Mouse (Mus musculus) midbrain, embryonic 11.5 days (tissue): Measurements from ENCODE around the gene Swi5. TPM values are rescaled to one million over a fixed set of nuclear protein-coding genes. Genes with fewer than 3 reads are reported as not detected.

Experiments used
- ATAC-seq: fragments of 200-750 bp; cut with Nextera tagmentation; 2 replicates; pipeline ENCODE4 v1.8.0; 2017; ENCODE audit warnings: moderate TSS enrichment, moderate library complexity; ENCODE audit not compliant: low FRiP score
- DNase-seq: peaks from one replicate; pipeline ENCODE4 v3.0.0; 2015; ENCODE audit warnings: low spot score; ENCODE audit errors: missing footprints
- H3K27ac ChIP-seq: fragments of 300-500 bp; sonication (generic); 2 replicates; pipeline ENCODE4 v1.5.1; 2014; ENCODE audit warnings: low read depth, low read length
- H3K27me3 ChIP-seq: fragments of 300-500 bp; sonication (generic); 2 replicates; pipeline ENCODE4 v1.6.1; 2014; ENCODE audit warnings: mild to moderate bottlenecking, low read length, moderate library complexity, mixed read lengths; ENCODE audit not compliant: control insufficient read depth, insufficient read depth
- H3K36me3 ChIP-seq: fragments of 300-500 bp; sonication (generic); 2 replicates; pipeline ENCODE4 v1.6.1; 2014; ENCODE audit warnings: mild to moderate bottlenecking, low read length, moderate library complexity, mixed read lengths; ENCODE audit not compliant: control insufficient read depth, insufficient read depth
- H3K4me1 ChIP-seq: fragments of 300-500 bp; sonication (generic); 2 replicates; pipeline ENCODE4 v1.6.1; 2014; ENCODE audit warnings: low read length; ENCODE audit not compliant: control insufficient read depth, insufficient read depth
- H3K4me2 ChIP-seq: fragments of 300-500 bp; sonication (generic); 2 replicates; pipeline ENCODE4 v1.6.1; 2014; ENCODE audit warnings: mild to moderate bottlenecking, moderate library complexity
- H3K4me3 ChIP-seq: fragments of 300-500 bp; sonication (generic); 2 replicates; pipeline ENCODE4 v1.5.1; 2014; ENCODE audit warnings: low read depth, low read length
- H3K9ac ChIP-seq: fragments of 300-500 bp; sonication (generic); 2 replicates; pipeline ENCODE4 v1.6.1; 2014; ENCODE audit warnings: low read length
- H3K9me3 ChIP-seq: fragments of 300-500 bp; sonication (generic); 2 replicates; pipeline ENCODE4 v1.6.1; 2016; ENCODE audit warnings: low read length; ENCODE audit not compliant: control insufficient read depth
- WGBS: fragments of 180-500 bp; shearing (Covaris S2); extraction: QIAGEN DNeasy Blood & Tissue Kit; methylation state at CpG from one replicate; pipeline ENCODE4 v1.1.7; 2014; 5-methylcytosine and 5-hydroxymethylcytosine counted together
- polyA plus RNA-seq: library from polyadenylated mRNA; unstranded; fragments of >200 nt; fragmentation: Nextera tagmentation; extraction: Ambion mirVana; gene quantifications from 2 replicates; pipeline ENCODE4 v1.2.1, GENCODE M21; 2014

Swi5 gene
- polyA plus RNA-seq, result 382 and 417 TPM in 2 replicates

- DNase-seq, result peak; percentile 100
- Histone ChIP-seq H3K9me3 (no peaks in the 10 kb centered on the region), H3K27me3 (no peaks in the 10 kb centered on the region), H3K9ac (peak within 1 kb of the TSS; percentile 86), H3K4me1 (peaks cover 13% of the 10 kb centered on the region; the same call in 1 of the 2 replicates), H3K4me3 (peak within 1 kb of the TSS; percentile 92), H3K4me2 (peak within 1 kb of the TSS; percentile 79), H3K27ac (peak within 1 kb of the TSS; percentile 30; the same call in 1 of the 2 replicates), H3K36me3 (peaks cover 7% of the 10 kb centered on the region; the same call in 1 of the 2 replicates)
- 0% methylated on average over 40 of the region's 41 CpGs for WGBS
- peak; percentile 99 for ATAC-seq
Measured at GRCm38 (mm10) chr2:32287923-32288367, at the start of gene Swi5. Gene Swi5 (minus strand): TSS chr2:32288075.

GRCm38 (mm10) chr2:32335888-32336287, 48.0 kb upstream of the Swi5 start:
- H3K9me3 ChIP-seq, result no peaks in the 10 kb centered on the region
- H3K4me3 ChIP-seq, result no peak overlapping the region
- H3K4me1 ChIP-seq, result no peaks in the 10 kb centered on the region
- no peaks in the 10 kb centered on the region for H3K27me3 ChIP-seq
- no peak for DNase-seq
- H3K9ac ChIP-seq, result no peak overlapping the region
- H3K36me3 ChIP-seq, result no peaks in the 10 kb centered on the region
- no peak for ATAC-seq
- no peak overlapping the region for H3K4me2 ChIP-seq
- no peak overlapping the region for H3K27ac ChIP-seq
- 55% methylated on average over 15 of the region's 15 CpGs for WGBS

DNA sequence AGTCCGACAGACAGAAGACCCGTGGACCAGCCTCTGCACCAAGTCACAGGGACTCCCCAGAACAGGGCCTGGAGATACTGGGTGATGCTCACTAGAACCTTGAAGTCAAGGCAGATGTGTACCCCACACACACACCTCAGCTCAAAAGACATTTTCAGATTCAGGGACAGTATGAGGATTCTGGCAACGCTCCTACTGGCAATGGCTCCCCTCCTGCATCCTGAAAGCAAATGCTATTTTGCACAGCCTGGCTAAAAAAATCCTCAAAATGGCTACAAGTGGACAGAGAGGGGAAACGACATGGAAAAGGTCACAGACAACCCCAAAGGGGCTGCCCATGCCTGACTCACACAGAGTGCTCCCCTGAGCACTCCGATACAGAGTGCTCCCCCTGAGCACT, 44.3 kb upstream of the Swi5 start:
- ATAC-seq, result no peak
- no peak for DNase-seq
- Histone ChIP-seq H3K4me1 (no peaks in the 10 kb centered on the region), H3K36me3 (no peaks in the 10 kb centered on the region), H3K27ac (no peak overlapping the region), H3K4me2 (no peak overlapping the region), H3K9ac (no peak overlapping the region), H3K4me3 (no peak overlapping the region), H3K9me3 (no peaks in the 10 kb centered on the region), H3K27me3 (no peaks in the 10 kb centered on the region)
- WGBS, result 89% methylated on average over 5 of the region's 5 CpGs

GRCm38 (mm10) chr2:32329531-32329930, 41.7 kb upstream of the Swi5 start:
- Histone ChIP-seq H3K4me1 (no peaks in the 10 kb centered on the region), H3K4me3 (no peak overlapping the region), H3K36me3 (no peaks in the 10 kb centered on the region), H3K9ac (no peak overlapping the region), H3K4me2 (no peak overlapping the region), H3K27ac (no peak overlapping the region), H3K27me3 (no peaks in the 10 kb centered on the region), H3K9me3 (no peaks in the 10 kb centered on the region)
- ATAC-seq (no peak), DNase-seq (no peak)
- WGBS, result 46% methylated on average over 6 of the region's 6 CpGs

DNA sequence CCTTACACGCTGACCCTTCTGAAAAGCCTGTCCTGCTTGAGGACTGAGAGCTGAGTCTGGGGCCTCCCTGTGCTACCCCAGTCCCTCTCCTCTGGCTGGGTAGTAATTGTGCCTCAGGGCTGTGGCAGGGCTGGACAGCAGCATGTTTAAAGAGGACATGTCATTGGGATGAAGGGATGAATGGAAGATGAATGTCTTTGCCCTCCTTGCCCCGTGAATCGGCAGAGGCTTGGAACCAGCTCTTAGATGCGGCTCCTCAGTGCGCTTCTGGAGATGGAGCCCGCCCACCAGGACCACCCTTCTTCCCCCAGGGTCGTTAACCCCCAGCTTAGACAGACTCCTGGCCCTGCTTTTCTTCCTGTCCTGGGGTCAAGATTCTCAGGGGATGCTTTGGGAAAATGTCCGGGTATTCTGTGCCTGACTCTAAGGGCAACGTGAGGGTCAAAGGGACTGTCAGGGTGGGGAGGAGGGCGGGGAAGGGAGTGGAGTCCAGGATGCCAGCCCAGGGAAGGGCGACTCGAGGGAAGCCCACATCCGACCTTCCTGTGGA, 41.1 kb upstream of the Swi5 start:
- Histone ChIP-seq H3K27ac (no peak overlapping the region), H3K36me3 (no peaks in the 10 kb centered on the region), H3K4me2 (no peak overlapping the region), H3K4me1 (no peaks in the 10 kb centered on the region), H3K9ac (no peak overlapping the region), H3K27me3 (no peaks in the 10 kb centered on the region), H3K4me3 (no peak overlapping the region), H3K9me3 (no peaks in the 10 kb centered on the region)
- ATAC-seq (no peak), DNase-seq (no peak)
- 37% methylated on average over 13 of the region's 13 CpGs for WGBS

GRCm38 (mm10) chr2:32327200-32327599, 39.3 kb upstream of the Swi5 start:
- Histone ChIP-seq H3K4me3 (no peak overlapping the region), H3K27ac (no peak overlapping the region), H3K9ac (no peak overlapping the region), H3K9me3 (no peaks in the 10 kb centered on the region), H3K27me3 (no peaks in the 10 kb centered on the region), H3K4me1 (peaks cover 10% of the 10 kb centered on the region), H3K4me2 (no peak overlapping the region), H3K36me3 (no peaks in the 10 kb centered on the region)
- ATAC-seq, result no peak
- DNase-seq, result no peak
- WGBS, result 91% methylated on average over 4 of the region's 4 CpGs

GRCm38 (mm10) chr2:32325342-32325741, 37.5 kb upstream of the Swi5 start:
- ATAC-seq (no peak), DNase-seq (no peak)
- 79% methylated on average over 7 of the region's 7 CpGs for WGBS
- H3K27ac ChIP-seq, result no peak overlapping the region
- H3K9ac ChIP-seq, result no peak overlapping the region
- H3K4me1 ChIP-seq, result peaks cover 10% of the 10 kb centered on the region
- no peaks in the 10 kb centered on the region for H3K27me3 ChIP-seq
- no peaks in the 10 kb centered on the region for H3K36me3 ChIP-seq
- H3K4me3 ChIP-seq, result no peak overlapping the region
- H3K4me2 ChIP-seq, result no peak overlapping the region
- H3K9me3 ChIP-seq, result no peaks in the 10 kb centered on the region

- DNase-seq (no peak), ATAC-seq (no peak)
- no peaks in the 10 kb centered on the region for H3K36me3 ChIP-seq
- WGBS, result 64% methylated on average over 4 of the region's 4 CpGs
- no peak overlapping the region for H3K4me3 ChIP-seq
- H3K4me2 ChIP-seq, result no peak overlapping the region
- H3K9ac ChIP-seq, result no peak overlapping the region
- no peaks in the 10 kb centered on the region for H3K9me3 ChIP-seq
- H3K4me1 ChIP-seq, result peaks cover 10% of the 10 kb centered on the region
- H3K27me3 ChIP-seq, result no peaks in the 10 kb centered on the region
- no peak overlapping the region for H3K27ac ChIP-seq
Measured at GRCm38 (mm10) chr2:32324322-32324721, 36.4 kb upstream of the Swi5 start.

DNA sequence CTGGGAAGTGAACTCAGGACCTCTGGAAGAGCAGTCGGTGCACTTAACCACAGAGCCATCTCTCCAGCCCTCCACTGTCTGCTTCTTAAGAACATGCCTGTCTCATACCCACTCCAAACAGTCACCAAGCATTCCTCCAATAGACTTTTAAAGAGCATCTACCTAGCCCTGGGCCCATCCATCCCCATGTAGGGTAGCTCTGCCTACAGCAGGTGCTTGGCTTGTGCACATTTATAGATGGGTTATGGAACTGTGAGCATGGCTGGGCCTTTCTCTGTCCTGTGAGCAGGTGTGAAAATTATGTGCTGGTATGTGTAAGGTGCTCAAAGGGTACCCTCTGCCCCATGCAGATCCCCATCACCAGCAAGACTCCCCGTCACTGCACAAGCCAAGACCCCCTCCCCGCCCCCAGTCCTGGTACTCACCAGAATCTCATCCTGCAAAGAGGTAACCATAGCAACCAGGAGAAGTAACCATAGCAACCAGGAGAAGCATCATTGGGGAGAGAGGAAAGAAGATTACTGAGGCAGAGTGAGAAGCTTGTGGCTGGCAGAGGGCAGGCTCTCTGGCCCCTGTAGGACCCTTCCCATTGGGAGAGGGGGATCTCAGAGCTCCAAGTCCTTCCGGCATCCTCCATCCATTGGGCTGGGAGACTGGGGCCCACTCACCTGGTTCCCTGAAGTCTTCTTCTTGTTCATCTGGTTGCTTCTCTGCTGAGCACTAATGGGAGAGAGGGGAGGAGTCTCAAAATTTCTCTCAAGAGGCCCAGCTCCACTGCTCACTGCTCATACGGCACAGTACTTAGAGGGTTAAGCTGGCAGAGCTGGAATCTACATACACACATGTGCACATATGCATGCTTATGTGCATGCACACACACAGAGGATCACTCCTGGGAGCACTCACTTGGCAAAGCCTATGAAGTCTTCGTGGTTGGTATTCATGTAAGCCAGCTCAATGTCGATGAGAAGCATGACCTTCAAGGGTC, 35.2 kb upstream of the Swi5 start:
- Histone ChIP-seq H3K27ac (peak overlapping the region; percentile 48), H3K36me3 (no peaks in the 10 kb centered on the region), H3K9ac (no peak overlapping the region), H3K4me1 (peaks cover 16% of the 10 kb centered on the region), H3K27me3 (peaks cover 3% of the 10 kb centered on the region; the same call in 1 of the 2 replicates), H3K4me2 (peak overlapping the region; percentile 6; the same call in 1 of the 2 replicates), H3K4me3 (no peak overlapping the region), H3K9me3 (no peaks in the 10 kb centered on the region)
- ATAC-seq, result peak; percentile 65
- WGBS, result 62% methylated on average over 7 of the region's 7 CpGs
- no peak for DNase-seq
